Mouse (Mus musculus) left cerebral cortex, adult 11 months (tissue): ENCODE measurements around the gene Bnipl.

Experiments
- DNase-seq: peaks from one replicate; pipeline ENCODE4 v3.0.0; 2022; ENCODE audit warnings: low spot score

Bnipl gene

GRCm38 (mm10) chr3:95237541-95238099 lies 13.4 kb downstream of the Bnipl start:
- no peak for DNase-seq

GRCm38 (mm10) chr3:95235386-95236301 lies 15.3 kb downstream of the Bnipl start:
- no peak for DNase-seq

GRCm38 (mm10) chr3:95233303-95233980 lies 17.6 kb downstream of the Bnipl start:
- no peak for DNase-seq

GRCm38 (mm10) chr3:95232771-95233170 lies 18.2 kb downstream of the Bnipl start:
- DNase-seq = no peak

- no peak for DNase-seq
Measured at GRCm38 (mm10) chr3:95231298-95232221, 19.4 kb downstream of the Bnipl start, which contains the start of gene Mllt11. TSS of gene Mllt11 (minus strand) at chr3:95232171.

- no peak for DNase-seq
Measured at GRCm38 (mm10) chr3:95230495-95231297, 20.3 kb downstream of the Bnipl start.

GRCm38 (mm10) chr3:95229781-95230494 lies 21.1 kb downstream of the Bnipl start:
- DNase-seq = peak; percentile 45

- DNase-seq = no peak
Measured at GRCm38 (mm10) chr3:95228894-95229780, 21.9 kb downstream of the Bnipl start.

- peak; percentile 83 for DNase-seq
Measured at GRCm38 (mm10) chr3:95228148-95228893, 22.7 kb downstream of the Bnipl start, which contains the start of gene Cdc42se1. TSS of gene Cdc42se1 (plus strand) at chr3:95228732.

- no peak for DNase-seq
Measured at GRCm38 (mm10) chr3:95227214-95227613, 23.8 kb downstream of the Bnipl start.

GRCm38 (mm10) chr3:95224295-95224694 lies 26.7 kb downstream of the Bnipl start:
- no peak for DNase-seq

- DNase-seq = no peak
Measured at GRCm38 (mm10) chr3:95223041-95223440, 28.0 kb downstream of the Bnipl start.

- DNase-seq = no peak
Measured at GRCm38 (mm10) chr3:95218466-95219137, 32.4 kb downstream of the Bnipl start.

GRCm38 (mm10) chr3:95217255-95218134 lies 33.5 kb downstream of the Bnipl start, which contains the start of gene Gabpb2:
TSS of gene Gabpb2 (minus strand) at chr3:95217916.
- peak; percentile 84 for DNase-seq

GRCm38 (mm10) chr3:95216655-95217254 lies 34.2 kb downstream of the Bnipl start:
- no peak for DNase-seq

- DNase-seq = no peak
Measured at GRCm38 (mm10) chr3:95213609-95213975, 37.4 kb downstream of the Bnipl start.
